Mouse (Mus musculus): Measurements from ENCODE around the gene Dnase2a.

The Dnase2a gene

DNA sequence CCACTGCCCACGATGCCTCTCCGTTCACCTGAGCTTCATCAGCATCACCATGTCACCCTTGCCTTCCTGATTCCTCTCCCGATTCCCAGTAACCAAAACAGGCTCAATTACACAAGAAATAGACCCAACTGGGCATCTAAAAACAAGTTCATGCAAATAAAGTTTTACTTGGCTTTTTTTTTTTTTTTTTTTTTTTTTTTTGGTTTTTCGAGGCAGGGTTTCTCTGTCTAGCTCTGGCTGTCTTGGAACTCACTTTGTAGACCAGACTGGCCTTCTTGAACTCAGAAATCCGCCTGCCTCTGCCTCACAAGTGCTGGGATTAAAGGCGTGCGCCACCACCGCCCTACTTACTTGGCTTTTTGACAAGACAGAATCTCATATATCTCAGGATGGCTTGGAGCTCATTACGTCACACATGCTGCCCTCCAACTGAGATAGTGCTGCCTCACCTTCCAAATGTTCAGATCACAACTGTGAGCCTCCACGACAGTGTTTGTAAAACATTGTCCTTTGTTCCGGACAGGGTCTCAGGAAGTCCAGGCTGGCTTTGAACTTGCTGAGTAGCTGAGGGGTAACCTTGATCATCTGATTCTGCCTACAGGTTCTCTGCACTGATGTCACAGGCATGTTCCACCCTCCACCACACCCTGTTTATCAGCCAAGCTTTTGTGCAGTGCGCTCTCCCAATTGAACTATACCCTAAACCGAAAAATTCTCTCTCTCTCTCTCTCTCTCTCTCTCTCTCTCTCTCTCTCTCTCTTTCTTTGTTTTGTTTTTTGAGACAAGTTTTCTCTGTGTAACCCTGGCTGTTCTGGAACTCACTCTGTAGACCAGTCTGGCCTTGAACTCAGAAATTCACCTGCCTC, 29.5 kb downstream of the Dnase2a start:
- DNase-seq = no peak

DNA sequence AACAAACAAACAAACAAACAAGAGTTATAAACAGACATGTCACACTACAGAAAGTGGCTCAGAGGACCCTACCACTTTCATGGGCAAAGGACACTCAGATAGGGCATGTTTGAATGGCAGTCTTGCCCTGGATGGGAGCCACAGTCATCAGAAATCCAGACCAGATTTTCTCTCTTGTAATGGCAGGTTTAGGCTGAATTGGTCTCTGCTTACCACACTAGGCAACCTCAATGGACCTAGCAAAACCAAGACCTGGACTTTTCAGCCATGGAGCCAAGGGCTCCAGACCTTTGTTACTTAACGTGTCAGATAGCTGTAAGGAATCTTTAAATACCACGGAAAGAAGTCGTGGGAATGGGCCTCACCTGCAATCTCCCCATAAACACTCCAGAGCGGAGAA, 35.3 kb downstream of the Dnase2a start:
- DNase-seq = no peak

DNA sequence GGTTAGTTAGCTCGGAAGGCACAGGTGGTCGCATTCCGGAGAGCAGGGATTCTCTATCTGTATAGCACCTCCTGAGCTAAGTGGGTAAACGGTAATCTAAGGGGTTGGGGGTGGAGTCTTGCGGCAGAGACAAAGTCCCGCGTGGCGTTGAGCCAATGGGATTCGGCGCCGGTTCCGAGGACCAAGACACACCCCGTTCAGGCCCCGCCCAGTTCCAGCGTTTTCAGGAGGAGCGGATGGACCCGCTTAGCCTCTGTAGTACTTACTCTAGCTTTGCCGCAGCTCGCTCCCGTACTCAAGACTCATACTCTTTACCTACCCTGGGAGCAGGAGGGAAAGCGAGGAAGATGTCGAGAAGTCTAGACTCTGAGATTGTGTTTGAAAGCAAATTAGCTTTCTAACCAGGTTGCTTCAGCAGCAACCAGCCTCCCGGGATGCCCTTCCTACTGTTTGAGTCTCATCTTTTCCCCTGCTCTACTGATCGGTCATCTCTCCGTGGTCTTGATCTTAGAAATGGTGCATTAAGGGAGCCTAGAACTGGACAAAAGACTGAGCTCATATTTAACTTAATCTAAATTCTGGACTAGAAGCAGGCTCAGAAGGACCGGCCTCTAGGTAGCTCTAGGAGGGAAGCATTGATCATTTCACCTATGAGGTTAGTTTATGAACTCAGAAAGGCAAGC, 36.3 kb downstream of the Dnase2a start:
- no peak for DNase-seq

DNA sequence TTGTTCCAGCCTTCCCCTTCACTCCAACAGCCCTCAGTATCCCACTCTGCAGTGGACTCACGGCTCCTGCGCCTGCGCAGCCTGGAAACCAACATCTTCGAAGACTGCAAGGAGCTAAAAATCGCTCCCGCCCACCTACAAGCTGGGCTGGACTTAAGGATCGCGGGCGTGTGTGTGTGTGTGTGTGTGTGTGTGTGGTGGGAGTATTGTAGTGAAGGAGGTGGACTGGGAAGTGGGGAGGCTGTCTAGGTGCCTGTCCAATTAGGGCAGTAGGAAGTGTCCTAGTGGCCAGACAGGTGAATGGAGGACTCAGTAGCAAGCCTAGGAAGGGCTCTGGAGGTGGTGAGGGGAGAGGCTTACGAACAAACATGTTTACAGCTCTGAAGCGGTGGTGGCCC, 36.9 kb downstream of the Dnase2a start:
- DNase-seq = no peak

DNA sequence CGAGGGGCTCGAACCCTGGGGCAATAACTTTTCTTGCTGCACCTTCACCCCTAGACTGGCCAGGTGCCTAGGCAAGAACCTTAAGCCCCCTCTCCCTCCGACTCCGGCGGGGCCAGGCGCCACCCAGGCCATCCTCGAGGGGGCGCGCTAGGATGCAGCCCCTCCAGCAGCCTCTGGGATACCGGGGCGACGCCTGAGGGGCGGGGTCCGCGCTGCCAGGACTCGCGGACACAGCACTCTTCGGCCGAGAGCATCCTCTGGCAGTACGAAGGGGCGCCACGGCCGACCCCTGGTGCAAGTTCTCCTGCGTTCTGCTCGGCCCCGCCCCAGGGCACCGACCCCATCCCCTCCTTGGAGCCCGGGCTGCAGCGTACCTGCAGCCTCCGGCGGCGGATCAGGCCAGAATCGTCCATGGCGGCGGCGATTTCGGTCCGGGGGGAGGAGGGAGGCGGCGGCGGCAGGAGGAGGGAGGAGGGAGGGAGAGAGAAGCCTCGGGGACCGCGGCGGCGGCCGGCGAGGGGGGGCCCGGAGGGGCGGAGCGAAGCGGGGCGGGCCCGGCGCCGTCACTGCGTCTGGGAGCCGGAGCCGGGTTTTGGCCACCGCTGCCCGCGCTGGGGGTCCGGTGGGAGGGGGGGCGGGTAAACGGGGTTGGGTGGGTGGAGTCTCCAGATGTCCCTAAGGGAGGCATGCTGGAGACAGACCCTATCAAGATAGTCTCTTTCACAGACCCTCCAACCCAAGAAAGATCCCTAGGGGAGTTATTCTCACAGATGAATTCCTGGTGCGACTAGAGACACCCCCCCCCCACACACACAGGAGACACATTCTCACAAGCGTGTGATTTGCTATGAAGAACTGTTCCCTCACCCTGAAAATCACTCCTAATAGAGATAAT, 37.5 kb downstream of the Dnase2a start:
- no peak for DNase-seq

DNA sequence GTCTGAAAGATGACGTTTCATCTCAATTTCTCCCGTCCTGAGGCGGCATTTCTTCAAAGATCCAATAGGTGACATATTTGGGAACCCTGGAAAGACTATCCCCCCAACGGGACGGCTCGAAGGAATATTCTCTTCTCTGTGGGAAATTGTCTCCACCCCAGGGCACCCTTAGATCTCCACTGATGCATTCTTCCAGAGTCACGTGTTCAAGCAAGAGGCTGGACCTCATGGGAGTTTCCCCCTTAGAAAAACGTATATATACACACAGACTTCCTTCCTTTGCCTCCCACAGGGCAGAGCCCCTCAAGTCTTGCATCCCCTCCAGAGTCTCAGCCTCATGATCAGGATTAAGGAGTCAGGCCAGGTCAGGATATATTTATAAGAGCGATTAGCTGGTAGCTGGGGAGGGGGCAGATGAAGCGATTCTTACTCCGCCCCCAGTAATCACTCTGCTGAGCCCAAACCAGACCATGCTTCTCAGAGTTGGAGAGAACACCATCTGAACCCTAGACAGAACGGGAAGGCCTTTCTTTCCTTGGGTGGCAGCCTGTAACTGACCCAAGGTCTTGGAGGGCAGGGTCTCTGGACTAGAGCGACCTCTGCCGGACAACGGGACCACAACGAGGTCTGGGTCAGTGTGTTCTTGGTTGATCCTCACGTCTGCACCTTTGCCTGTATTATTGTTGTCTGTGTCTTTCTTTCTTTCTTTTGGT, 38.3 kb downstream of the Dnase2a start, which contains the start of gene Rtbdn:
Gene Rtbdn, plus strand, starts transcription at position 464 of the 713 bp plus-strand sequence.
- no peak for DNase-seq

DNA sequence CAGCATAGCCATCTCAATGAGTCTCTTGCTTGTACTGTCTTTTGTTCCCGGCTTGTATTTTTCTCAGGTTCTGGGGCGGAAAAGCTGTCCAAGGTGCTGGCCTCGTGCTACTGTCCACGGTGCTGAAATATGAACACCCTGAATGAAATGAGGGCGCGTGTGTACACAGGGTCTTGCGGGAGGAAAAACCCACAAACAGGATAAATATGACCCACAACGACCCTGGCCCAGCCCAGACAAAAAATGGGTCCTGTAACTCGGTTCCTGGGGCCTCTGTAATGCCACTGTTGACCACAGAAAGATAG, 38.8 kb downstream of the Dnase2a start:
- DNase-seq = peak; percentile 65

DNA sequence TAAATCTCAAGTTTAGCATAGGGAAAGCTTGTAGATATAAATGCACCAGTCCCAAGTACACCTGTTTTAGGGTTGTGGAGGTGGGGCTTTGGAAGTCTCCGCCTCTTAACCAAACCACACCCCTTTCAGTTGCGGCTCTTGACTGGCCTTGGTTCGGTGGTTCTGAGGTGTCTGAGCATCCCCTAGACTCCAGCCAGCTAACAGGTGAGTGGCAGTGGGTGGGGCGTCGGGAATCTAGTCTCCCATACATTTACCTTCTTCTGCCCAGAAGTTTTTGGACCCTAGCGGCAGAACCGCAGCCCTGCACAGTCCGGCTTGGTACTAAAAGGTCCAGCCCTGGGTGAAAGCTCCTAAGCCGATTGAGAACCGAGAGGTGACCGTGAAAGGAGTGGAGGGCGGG, 41.4 kb downstream of the Dnase2a start:
- DNase-seq = no peak

DNA sequence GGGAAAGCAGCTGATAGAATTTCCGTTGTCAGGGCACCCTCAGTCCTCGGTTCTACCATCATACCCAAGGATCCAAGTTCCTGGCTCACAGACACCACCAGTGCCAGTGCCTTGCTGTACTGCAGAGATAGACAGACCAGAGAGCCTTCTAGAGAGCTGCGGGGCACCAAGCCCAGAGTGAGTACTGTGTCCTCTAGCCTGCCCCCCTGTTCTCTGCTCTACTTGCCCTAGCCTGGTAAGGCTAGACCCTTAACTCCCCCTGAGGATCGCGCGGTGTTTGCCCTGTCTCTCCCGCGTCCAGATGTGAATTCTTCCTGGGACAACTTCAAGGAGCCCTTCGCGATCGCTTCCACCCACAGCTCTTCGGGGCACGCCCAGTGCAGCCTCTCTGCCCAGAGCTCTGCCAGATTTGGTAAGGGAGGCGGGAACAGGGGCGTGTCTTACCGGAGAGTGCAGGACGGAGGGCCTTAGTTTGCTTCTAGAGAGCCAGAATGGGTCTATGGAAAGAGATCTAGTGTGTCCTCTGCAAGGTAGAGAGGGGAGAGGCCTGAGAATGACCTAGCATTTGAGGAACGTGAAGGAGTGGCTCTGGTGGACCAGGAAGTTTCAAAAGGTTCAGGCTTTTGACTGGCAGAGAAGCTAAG, 44.4 kb downstream of the Dnase2a start:
- DNase-seq = peak; percentile 64

DNA sequence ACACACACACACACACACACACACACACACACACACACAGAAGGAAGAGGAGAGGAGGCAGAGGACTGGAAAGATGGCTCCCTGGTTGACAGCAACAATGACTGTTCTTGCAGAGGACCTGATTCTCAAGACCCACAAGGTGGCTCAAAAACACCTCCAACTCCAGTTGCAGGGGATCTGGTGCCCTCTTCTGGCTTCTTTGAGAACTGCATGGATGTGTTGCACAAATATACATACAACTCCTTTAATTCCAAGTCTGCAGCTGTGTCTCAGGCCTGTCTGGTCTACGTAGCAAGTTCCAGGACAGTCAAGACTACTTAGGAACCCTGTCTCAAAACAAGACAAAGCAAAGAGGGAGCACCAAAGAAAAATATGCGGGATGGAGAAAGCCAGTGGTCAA, 48.4 kb downstream of the Dnase2a start:
- peak; percentile 77 for DNase-seq

DNA sequence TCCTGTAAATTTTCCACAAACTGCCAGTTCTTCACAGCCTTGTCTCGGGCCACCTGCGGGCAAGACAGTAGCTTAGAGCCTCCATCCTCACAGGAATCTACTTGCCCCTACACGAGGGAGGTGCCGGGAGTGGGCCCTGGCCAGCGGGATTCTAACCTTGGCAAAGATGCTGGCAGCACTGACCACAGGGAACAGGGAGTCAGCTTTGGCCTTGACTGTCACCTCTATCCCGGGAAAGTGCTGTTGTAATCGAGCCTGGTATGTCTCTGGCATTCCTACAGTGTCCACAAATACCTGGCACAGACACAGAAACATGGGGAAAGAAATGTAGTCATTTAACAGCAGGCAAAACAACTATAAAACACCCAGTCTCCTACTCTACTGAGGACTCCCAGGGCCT, 51.5 kb downstream of the Dnase2a start:
- DNase-seq = no peak

DNA sequence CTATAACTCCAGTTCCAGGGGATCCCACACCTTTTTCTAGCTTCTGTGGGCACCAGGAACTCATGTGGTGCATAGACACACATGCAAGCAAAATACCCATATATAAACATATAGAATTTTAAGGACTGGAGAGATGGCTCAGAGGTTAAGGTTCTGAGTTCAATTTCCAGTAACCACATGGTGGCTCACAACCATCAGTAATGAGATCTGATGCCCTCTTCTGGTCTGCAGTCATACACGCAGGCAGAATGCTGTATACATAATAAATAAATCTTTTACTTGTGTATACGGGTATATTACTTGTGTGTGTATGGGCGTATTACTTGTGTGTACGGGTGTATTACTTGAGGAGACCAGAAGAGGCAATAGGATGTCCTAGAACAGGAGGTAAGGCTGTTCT, 55.6 kb downstream of the Dnase2a start:
- no peak for DNase-seq

DNA sequence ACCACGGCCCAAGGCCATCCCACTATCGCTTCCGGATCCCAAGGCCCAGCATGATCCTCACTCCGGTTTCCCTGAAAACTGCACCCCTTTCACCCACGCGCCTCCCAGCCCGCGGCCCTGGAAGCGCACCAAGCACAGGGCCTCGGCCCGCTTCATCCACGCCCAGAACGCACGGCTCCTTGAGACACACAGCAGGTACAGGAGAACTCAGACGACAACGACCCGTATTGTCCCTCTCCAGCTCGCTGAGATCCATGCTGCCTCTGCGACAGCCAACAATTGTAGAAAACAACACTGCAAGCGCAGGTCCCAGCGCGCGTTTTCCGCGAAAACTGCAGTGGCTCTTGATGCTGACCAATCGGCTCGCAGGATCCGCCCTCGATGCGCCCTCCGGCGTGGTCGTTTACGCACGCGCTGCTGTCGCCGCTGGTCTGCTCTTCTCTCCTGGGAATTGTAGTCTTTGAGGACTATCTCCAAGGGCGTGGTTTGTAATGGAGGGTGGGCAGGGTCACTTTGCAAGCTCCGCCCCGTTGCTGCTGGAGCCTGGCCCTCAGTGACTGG, 57.5 kb downstream of the Dnase2a start:
- DNase-seq = peak; percentile 92

DNA sequence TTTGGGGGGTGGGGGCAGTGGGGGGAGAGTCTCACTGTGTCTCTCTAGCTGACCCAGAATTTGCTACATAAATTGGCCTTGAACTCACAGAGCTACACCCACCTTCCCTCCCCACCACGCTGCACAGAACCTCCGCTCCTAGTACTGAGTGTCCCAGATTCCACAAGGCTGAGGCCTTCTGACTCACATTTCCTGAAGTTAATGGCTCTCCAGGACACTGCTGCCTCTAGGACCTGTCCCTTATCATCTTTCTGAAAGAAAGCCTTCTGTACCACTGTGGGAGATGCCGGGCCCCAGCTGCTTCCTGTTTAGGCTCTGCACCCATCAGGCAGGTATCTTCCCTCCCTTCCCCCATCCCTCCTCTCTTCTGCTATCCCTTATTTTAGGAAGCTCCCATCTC, 58.2 kb downstream of the Dnase2a start:
- no peak for DNase-seq

DNA sequence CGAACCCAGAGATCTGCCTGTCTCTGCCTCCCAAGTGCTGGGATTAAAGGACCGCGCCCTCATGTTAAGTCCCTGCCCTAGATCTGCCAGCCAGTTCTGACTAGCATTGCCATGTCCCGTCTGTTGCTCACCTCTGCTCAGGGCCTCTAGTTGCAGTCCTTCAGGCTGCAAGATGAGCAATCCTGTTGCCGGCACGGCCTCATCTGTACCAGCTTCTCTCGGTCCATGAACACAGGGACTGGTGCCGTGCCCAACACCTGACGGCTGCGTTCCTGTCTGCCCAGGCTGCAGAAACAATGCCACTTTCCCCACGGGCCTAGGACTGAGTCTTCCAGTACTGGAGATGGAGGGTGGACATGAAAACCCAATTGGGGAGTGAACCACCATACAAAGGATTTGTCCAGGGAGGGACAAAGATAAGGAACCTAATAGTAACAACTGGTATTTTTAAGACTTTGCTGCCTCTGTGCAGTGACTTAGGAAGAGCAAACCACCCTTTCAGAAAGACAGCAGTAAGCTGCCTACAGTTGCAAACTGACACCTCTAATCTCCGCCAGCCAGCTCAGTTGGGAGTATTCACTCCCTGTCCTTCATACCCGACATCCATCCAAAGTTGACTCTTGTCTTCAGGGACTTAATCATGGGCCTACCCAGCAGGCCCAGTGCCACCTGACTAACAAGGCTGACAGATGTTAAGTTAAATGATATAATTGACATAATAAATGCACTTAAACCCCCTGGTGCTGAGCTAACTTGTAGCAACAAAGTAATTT, 59.4 kb downstream of the Dnase2a start:
- DNase-seq = no peak

DNA sequence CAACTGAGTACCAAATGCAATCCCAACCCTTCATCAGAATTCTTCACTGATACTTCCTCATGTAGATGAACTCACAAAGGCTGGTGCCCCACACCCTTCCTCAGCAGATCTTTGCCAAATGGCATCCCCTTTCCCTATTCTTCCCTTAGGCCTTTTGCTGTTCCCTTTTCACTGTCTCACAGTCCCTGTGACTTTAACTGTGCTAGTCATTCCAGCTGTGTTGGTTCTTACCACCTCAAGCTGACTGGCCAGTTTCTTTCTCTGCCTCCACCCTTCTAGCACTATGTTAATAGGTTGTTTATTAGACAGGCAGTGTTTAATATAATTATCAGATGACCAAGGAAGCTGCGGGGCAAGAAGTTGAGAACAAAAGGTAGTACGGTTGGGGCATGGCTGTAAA, 60.3 kb downstream of the Dnase2a start:
- no peak for DNase-seq

DNA sequence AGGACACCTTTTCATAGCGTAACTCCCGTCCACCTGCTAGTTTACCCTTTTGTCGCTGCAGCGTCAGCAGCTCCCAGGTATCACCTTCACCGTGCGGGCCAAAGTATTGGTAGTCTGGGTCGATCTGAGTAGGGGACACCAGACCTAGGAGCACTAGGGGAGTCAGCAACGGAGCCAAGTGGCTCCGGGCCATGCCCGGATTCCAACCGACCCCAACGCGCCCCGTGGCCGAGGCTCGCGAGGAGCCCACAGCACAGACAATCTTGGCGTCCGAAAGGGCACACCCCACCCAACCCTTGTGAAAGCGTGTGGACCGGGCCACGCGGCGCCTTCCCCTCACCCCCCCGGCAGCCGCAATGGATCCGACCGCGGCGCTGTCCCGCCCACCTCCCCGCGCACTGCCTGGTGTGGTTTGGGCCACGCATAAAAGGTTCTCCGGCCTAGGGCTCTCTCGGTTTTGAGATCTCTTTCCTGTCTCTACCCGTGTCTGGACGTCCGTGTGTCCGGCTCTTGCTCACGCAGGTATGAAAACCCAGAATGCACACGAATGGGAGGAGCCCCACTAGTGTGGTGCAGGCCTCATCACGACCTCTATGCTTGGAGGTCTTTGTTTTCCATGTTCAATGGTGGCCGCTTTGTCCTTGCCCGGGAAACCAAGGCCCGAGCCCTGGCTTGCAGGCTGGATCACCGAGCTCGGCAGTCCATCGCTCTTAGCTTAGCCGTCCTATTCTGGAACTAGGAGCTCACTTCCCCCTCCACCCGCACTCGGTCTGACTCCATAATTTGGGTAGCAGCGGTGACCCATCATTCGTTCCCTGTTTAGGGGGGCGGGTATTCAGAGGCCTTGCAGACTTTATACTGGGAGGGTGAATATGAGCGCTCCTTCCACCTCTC, 61.1 kb downstream of the Dnase2a start, which contains the start of the genes Gm49661, Prdx2 and Rnaseh2a:
Gene Gm49661, minus strand, starts transcription at position 193 of the 894 bp plus-strand sequence.
Gene Prdx2, plus strand, starts transcription at position 347 of the 894 bp plus-strand sequence.
Gene Rnaseh2a, minus strand, starts transcription at position 527 of the 894 bp plus-strand sequence.
- DNase-seq = peak; percentile 74

DNA sequence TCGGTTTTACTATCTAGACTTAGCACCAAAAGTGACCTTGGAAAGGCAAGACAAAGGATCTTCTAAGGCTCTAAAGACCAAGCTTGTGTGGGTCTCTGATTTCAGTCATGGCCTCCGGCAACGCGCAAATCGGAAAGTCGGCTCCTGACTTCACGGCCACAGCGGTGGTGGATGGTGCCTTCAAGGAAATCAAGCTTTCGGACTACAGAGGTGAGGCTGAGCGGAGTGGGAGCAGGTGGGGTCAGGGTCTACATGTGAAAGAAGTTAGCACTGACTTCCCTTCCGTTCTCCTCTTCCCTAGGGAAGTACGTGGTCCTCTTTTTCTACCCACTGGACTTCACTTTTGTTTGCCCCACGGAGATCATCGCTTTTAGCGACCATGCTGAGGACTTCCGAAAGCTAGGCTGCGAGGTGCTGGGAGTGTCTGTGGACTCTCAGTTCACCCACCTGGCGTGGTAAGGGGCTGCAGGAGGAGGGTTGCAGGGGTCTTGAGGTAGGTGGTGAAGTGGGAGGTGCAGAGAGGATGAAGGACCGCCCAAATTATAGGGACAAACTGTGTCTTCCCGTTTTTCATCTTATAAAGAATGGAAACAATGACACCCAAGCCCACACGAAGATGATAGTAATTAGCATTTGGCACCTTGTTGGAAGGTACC, 61.9 kb downstream of the Dnase2a start:
- no peak for DNase-seq

DNA sequence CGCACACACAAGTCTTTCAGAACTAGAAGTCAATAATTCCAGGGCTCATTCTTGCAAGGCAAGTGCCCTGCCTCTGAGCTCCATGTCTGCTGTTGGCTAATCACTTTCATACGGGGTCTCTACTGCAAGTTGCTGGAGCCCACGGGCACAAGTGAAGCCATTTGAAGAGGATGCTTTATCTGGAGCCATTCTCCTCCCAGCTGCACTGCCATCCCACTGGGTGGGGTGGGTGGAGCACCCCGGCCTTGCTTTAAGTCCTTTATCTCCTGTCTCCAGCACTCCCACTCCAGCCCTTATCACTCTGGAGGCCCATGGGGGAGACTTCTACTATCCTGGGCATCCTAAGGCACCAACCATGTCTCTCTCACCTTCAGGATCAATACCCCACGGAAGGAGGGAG, 62.6 kb downstream of the Dnase2a start:
- DNase-seq = no peak

Measured in lung, postnatal 14 days (tissue).